Mouse (Mus musculus) erythroblast, embryonic 14.5 days (primary cell): Measurements from ENCODE around the gene Ostf1. TPM values are rescaled to one million over a fixed set of nuclear protein-coding genes. Genes with fewer than 3 reads are reported as not detected.

Source experiments
- H3K27me3 ChIP-seq: 2 replicates; pipeline ENCODE4 v1.6.1; 2012; ENCODE audit warnings: inconsistent platforms; ENCODE audit not compliant: control insufficient read depth
- H3K36me3 ChIP-seq: 2 replicates; pipeline ENCODE4 v1.6.1; 2012; ENCODE audit warnings: mild to moderate bottlenecking, inconsistent platforms; ENCODE audit not compliant: control insufficient read depth
- H3K4me1 ChIP-seq: 2 replicates; pipeline ENCODE4 v1.6.1; 2012; ENCODE audit warnings: inconsistent platforms; ENCODE audit not compliant: control insufficient read depth
- H3K4me3 ChIP-seq: replicated peaks from 2 replicates; pipeline ENCODE3; 2012; ENCODE audit warnings: moderate library complexity, mild to moderate bottlenecking, inconsistent platforms
- H3K9me3 ChIP-seq: 2 replicates; pipeline ENCODE4 v1.6.1; 2012; ENCODE audit warnings: low read length, inconsistent platforms, mixed read lengths; ENCODE audit not compliant: control insufficient read depth
- GATA1 ChIP-seq: IDR thresholded peaks from 2 replicates; pipeline ENCODE4 v1.6.1; 2012; ENCODE audit warnings: low read length, inconsistent platforms, mixed read lengths
- TAL1 ChIP-seq: IDR thresholded peaks from 3 replicates; pipeline ENCODE4 v1.6.1; 2012; ENCODE audit warnings: low read length, inconsistent platforms, mixed read lengths
- polyA plus RNA-seq: library from polyadenylated mRNA; stranded (reverse); fragments of >175 nt; gene quantifications from 2 replicates; pipeline ENCODE4 v1.2.3, GENCODE M21; 2012

Ostf1 gene
- polyA plus RNA-seq, 1 experiment, result 12.0 TPM

GRCm38 (mm10) chr19:18573443-18573842 is 58.2 kb downstream of the Ostf1 start:
- TF ChIP-seq GATA1 (no peak), TAL1 (no peak)
- no peak overlapping the region for H3K4me3 ChIP-seq
- no peaks in the 10 kb centered on the region for H3K9me3 ChIP-seq
- no peaks in the 10 kb centered on the region for H3K36me3 ChIP-seq
- H3K4me1 ChIP-seq, result no peaks in the 10 kb centered on the region
- no peaks in the 10 kb centered on the region for H3K27me3 ChIP-seq

- no peaks in the 10 kb centered on the region for H3K9me3 ChIP-seq
- H3K4me1 ChIP-seq, result no peaks in the 10 kb centered on the region
- no peaks in the 10 kb centered on the region for H3K27me3 ChIP-seq
- no peak for TF ChIP-seq TAL1
- H3K4me3 ChIP-seq, result no peak overlapping the region
- no peaks in the 10 kb centered on the region for H3K36me3 ChIP-seq
Observed at GRCm38 (mm10) chr19:18569496-18569895, 62.1 kb downstream of the Ostf1 start.

GRCm38 (mm10) chr19:18568828-18569430 is 62.7 kb downstream of the Ostf1 start:
- Histone ChIP-seq H3K27me3 (no peaks in the 10 kb centered on the region), H3K4me1 (no peaks in the 10 kb centered on the region), H3K9me3 (no peaks in the 10 kb centered on the region), H3K36me3 (no peaks in the 10 kb centered on the region), H3K4me3 (no peak overlapping the region)
- TF ChIP-seq GATA1 (no peak), TAL1 (no peak)

GRCm38 (mm10) chr19:18567936-18568827 is 63.4 kb downstream of the Ostf1 start:
- H3K36me3 ChIP-seq, result no peaks in the 10 kb centered on the region

GRCm38 (mm10) chr19:18567501-18567900 is 64.1 kb downstream of the Ostf1 start:
- no peaks in the 10 kb centered on the region for H3K27me3 ChIP-seq
- no peaks in the 10 kb centered on the region for H3K4me1 ChIP-seq
- H3K4me3 ChIP-seq, result no peak overlapping the region
- no peak for TF ChIP-seq GATA1
- TF ChIP-seq TAL1, result no peak
- no peaks in the 10 kb centered on the region for H3K9me3 ChIP-seq
- H3K36me3 ChIP-seq, result no peaks in the 10 kb centered on the region

More at GRCm38 (mm10) chr19:18567936-18568827, 63.4 kb downstream of the Ostf1 start:
- no peak overlapping the region for H3K4me3 ChIP-seq
- H3K9me3 ChIP-seq, result no peaks in the 10 kb centered on the region
- no peak for TF ChIP-seq TAL1
- H3K27me3 ChIP-seq, result no peaks in the 10 kb centered on the region
- H3K4me1 ChIP-seq, result no peaks in the 10 kb centered on the region

GRCm38 (mm10) chr19:18557708-18558107 is 73.9 kb downstream of the Ostf1 start:
- Histone ChIP-seq H3K4me3 (no peak overlapping the region), H3K36me3 (no peaks in the 10 kb centered on the region), H3K27me3 (no peaks in the 10 kb centered on the region), H3K9me3 (no peaks in the 10 kb centered on the region), H3K4me1 (no peaks in the 10 kb centered on the region)
- TF ChIP-seq TAL1 (no peak), GATA1 (no peak)

- Histone ChIP-seq H3K4me1 (no peaks in the 10 kb centered on the region), H3K9me3 (no peaks in the 10 kb centered on the region), H3K27me3 (no peaks in the 10 kb centered on the region), H3K4me3 (no peak overlapping the region), H3K36me3 (no peaks in the 10 kb centered on the region)
- TF ChIP-seq GATA1, result no peak
- TF ChIP-seq TAL1, result no peak
Observed at GRCm38 (mm10) chr19:18555645-18556044, 76.0 kb downstream of the Ostf1 start.

- Histone ChIP-seq H3K9me3 (no peaks in the 10 kb centered on the region), H3K36me3 (no peaks in the 10 kb centered on the region), H3K4me1 (no peaks in the 10 kb centered on the region), H3K4me3 (no peak overlapping the region), H3K27me3 (no peaks in the 10 kb centered on the region)
- TF ChIP-seq GATA1, result no peak
- TF ChIP-seq TAL1, result no peak
Observed at GRCm38 (mm10) chr19:18548668-18549067, 83.0 kb downstream of the Ostf1 start.

Other genes starting within 250 kb of the Ostf1 start
- not detected in 2 replicates for gene Nmrk1, start 127 bp upstream of the Ostf1 start, polyA plus RNA-seq
- 1.5 and 1.6 TPM in 2 replicates for gene Carnmt1, start 38.9 kb upstream of the Ostf1 start, polyA plus RNA-seq
- 4.1 and 5.3 TPM in 2 replicates for gene D030056L22Rik, start 81.4 kb upstream of the Ostf1 start, polyA plus RNA-seq
- not detected in 2 replicates for gene Trpm6, start 118.2 kb upstream of the Ostf1 start, polyA plus RNA-seq